Mouse (Mus musculus) E14TG2a.4 (cell line): ENCODE results near the gene Ramp1.

ENCODE experiments used
- CTCF ChIP-seq: conservative IDR thresholded peaks from 2 replicates; pipeline ENCODE4 v1.5.1; 2014; ENCODE audit warnings: low read length
- POU5F1 ChIP-seq: IDR thresholded peaks from 2 replicates; pipeline ENCODE4 v1.6.1; 2014; ENCODE audit warnings: low read length, borderline replicate concordance

DNA sequence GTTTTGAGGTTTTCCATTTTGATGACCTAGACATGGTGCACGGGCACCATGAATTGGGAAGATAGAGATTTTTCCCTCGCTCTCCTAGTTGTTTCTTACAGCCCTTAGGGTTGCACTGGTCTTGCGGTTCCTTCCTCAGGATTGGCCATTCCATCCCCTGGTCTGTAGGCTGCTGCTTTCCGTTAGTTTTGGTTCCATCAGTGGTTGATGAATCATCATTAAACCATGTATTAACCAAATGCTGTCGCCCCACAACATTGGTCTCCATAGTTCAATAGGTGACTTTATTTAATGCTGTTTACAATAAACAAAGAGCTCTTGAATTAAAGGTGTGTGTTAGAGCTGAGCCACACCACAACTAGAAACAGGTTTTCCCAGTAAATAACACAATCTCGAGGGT lies 58.1 kb downstream of the Ramp1 start:
- no peak for TF ChIP-seq CTCF
- no peak for TF ChIP-seq POU5F1
